Mouse (Mus musculus): Measurements from ENCODE around the gene B4galt2.

- no peak for TF ChIP-seq CTCF (conservative IDR thresholded peaks at IDR 0.05; ENCODE audit: insufficient read depth, insufficient read length, low read depth, low read length)
- TF ChIP-seq POLR2A (IDR thresholded peaks at IDR 0.05; ENCODE audit: low read depth, low read length): no peak
Measured at GRCm38 (mm10) chr4:117917847-117918246, 34.6 kb upstream of the B4galt2 start.
